Mouse (Mus musculus): Measurements from ENCODE around the gene Mcrs1. TPM values are rescaled to one million over a fixed set of nuclear protein-coding genes. Genes with fewer than 3 reads are reported as not detected.

Mcrs1 gene
- polyA plus RNA-seq, 1 experiment from 2014 or later, result 141 TPM

- Histone ChIP-seq H3K27me3 (ENCODE audit: control insufficient read depth, insufficient read depth, low read length) (no peaks in the 10 kb centered on the region), H3K27ac (ENCODE audit: low read length) (no peak overlapping the region), H3K4me1 (ENCODE audit: control insufficient read depth, insufficient read depth, low read length) (no peaks in the 10 kb centered on the region), H3K9ac (replicated peaks; ENCODE audit: low read depth, low read length) (no peak overlapping the region), H3K36me3 (ENCODE audit: control insufficient read depth, insufficient read depth, low read length) (peaks cover 31% of the 10 kb centered on the region), H3K9me3 (ENCODE audit: control insufficient read depth, low read depth, low read length) (no peaks in the 10 kb centered on the region), H3K4me3 (ENCODE audit: low read depth, low read length) (no peak overlapping the region), H3K4me2 (replicated peaks; ENCODE audit: low read depth, low read length) (no peak overlapping the region)
- ATAC-seq (ENCODE audit: insufficient number of reproducible peaks, insufficient read depth, low FRiP score, low read depth), result no peak
- 84% methylated on average over 2 of the region's 2 CpGs for WGBS
Observed at GRCm38 (mm10) chr15:99214941-99215340, 36.8 kb downstream of the Mcrs1 start.

GRCm38 (mm10) chr15:99213183-99213582 lies 38.6 kb downstream of the Mcrs1 start:
- 83% methylated on average over 10 of the region's 10 CpGs for WGBS
- H3K27me3 ChIP-seq (ENCODE audit: control insufficient read depth, insufficient read depth, low read length), result no peaks in the 10 kb centered on the region
- H3K4me1 ChIP-seq (ENCODE audit: control insufficient read depth, insufficient read depth, low read length), result no peaks in the 10 kb centered on the region
- H3K9ac ChIP-seq (replicated peaks; ENCODE audit: low read depth, low read length), result no peak overlapping the region
- H3K4me3 ChIP-seq (ENCODE audit: low read depth, low read length), result no peak overlapping the region
- ATAC-seq (ENCODE audit: insufficient number of reproducible peaks, insufficient read depth, low FRiP score, low read depth), result no peak
- H3K9me3 ChIP-seq (ENCODE audit: control insufficient read depth, low read depth, low read length), result no peaks in the 10 kb centered on the region
- H3K27ac ChIP-seq (ENCODE audit: low read length), result no peak overlapping the region
- H3K4me2 ChIP-seq (replicated peaks; ENCODE audit: low read depth, low read length), result no peak overlapping the region
- H3K36me3 ChIP-seq (ENCODE audit: control insufficient read depth, insufficient read depth, low read length), result peaks cover 42% of the 10 kb centered on the region

GRCm38 (mm10) chr15:99205959-99206358 lies 45.8 kb downstream of the Mcrs1 start:
- no peak overlapping the region for H3K4me3 ChIP-seq (ENCODE audit: low read depth, low read length)
- no peaks in the 10 kb centered on the region for H3K27me3 ChIP-seq (ENCODE audit: control insufficient read depth, insufficient read depth, low read length)
- WGBS, result 85% methylated on average over 8 of the region's 8 CpGs
- H3K9ac ChIP-seq (replicated peaks; ENCODE audit: low read depth, low read length), result no peak overlapping the region
- peaks cover 24% of the 10 kb centered on the region for H3K36me3 ChIP-seq (ENCODE audit: control insufficient read depth, insufficient read depth, low read length)
- no peak for ATAC-seq (ENCODE audit: insufficient number of reproducible peaks, insufficient read depth, low FRiP score, low read depth)
- no peak overlapping the region for H3K27ac ChIP-seq (ENCODE audit: low read length)
- peaks cover 2% of the 10 kb centered on the region; the same call in 1 of the 2 replicates for H3K4me1 ChIP-seq (ENCODE audit: control insufficient read depth, insufficient read depth, low read length)
- H3K4me2 ChIP-seq (replicated peaks; ENCODE audit: low read depth, low read length), result no peak overlapping the region
- H3K9me3 ChIP-seq (ENCODE audit: control insufficient read depth, low read depth, low read length), result no peaks in the 10 kb centered on the region

- Histone ChIP-seq H3K36me3 (ENCODE audit: control insufficient read depth, insufficient read depth, low read length) (peaks cover 10% of the 10 kb centered on the region), H3K27ac (ENCODE audit: low read length) (no peak overlapping the region), H3K4me1 (ENCODE audit: control insufficient read depth, insufficient read depth, low read length) (no peaks in the 10 kb centered on the region), H3K9me3 (ENCODE audit: control insufficient read depth, low read depth, low read length) (no peaks in the 10 kb centered on the region), H3K4me3 (ENCODE audit: low read depth, low read length) (no peak overlapping the region), H3K27me3 (ENCODE audit: control insufficient read depth, insufficient read depth, low read length) (no peaks in the 10 kb centered on the region), H3K9ac (replicated peaks; ENCODE audit: low read depth, low read length) (no peak overlapping the region), H3K4me2 (replicated peaks; ENCODE audit: low read depth, low read length) (no peak overlapping the region)
- ATAC-seq (ENCODE audit: insufficient number of reproducible peaks, insufficient read depth, low FRiP score, low read depth), result no peak
Observed at GRCm38 (mm10) chr15:99198761-99199160, 53.0 kb downstream of the Mcrs1 start.

GRCm38 (mm10) chr15:99195043-99195442 lies 56.7 kb downstream of the Mcrs1 start:
- no peak for ATAC-seq (ENCODE audit: insufficient number of reproducible peaks, insufficient read depth, low FRiP score, low read depth)
- H3K4me1 ChIP-seq (ENCODE audit: control insufficient read depth, insufficient read depth, low read length), result no peaks in the 10 kb centered on the region
- H3K4me2 ChIP-seq (replicated peaks; ENCODE audit: low read depth, low read length), result no peak overlapping the region
- no peak overlapping the region for H3K9ac ChIP-seq (replicated peaks; ENCODE audit: low read depth, low read length)
- no peak overlapping the region for H3K27ac ChIP-seq (ENCODE audit: low read length)
- H3K27me3 ChIP-seq (ENCODE audit: control insufficient read depth, insufficient read depth, low read length), result no peaks in the 10 kb centered on the region
- H3K36me3 ChIP-seq (ENCODE audit: control insufficient read depth, insufficient read depth, low read length), result peaks cover 19% of the 10 kb centered on the region
- H3K9me3 ChIP-seq (ENCODE audit: control insufficient read depth, low read depth, low read length), result no peaks in the 10 kb centered on the region
- no peak overlapping the region for H3K4me3 ChIP-seq (ENCODE audit: low read depth, low read length)
- 58% methylated on average over 6 of the region's 6 CpGs for WGBS

GRCm38 (mm10) chr15:99194358-99194757 lies 57.4 kb downstream of the Mcrs1 start:
- H3K9me3 ChIP-seq (ENCODE audit: control insufficient read depth, low read depth, low read length), result no peaks in the 10 kb centered on the region
- 74% methylated on average over 10 of the region's 10 CpGs for WGBS
- peaks cover 16% of the 10 kb centered on the region for H3K36me3 ChIP-seq (ENCODE audit: control insufficient read depth, insufficient read depth, low read length)
- no peak overlapping the region for H3K4me3 ChIP-seq (ENCODE audit: low read depth, low read length)
- H3K4me1 ChIP-seq (ENCODE audit: control insufficient read depth, insufficient read depth, low read length), result no peaks in the 10 kb centered on the region
- H3K27me3 ChIP-seq (ENCODE audit: control insufficient read depth, insufficient read depth, low read length), result no peaks in the 10 kb centered on the region
- H3K9ac ChIP-seq (replicated peaks; ENCODE audit: low read depth, low read length), result no peak overlapping the region
- no peak overlapping the region for H3K27ac ChIP-seq (ENCODE audit: low read length)
- no peak for ATAC-seq (ENCODE audit: insufficient number of reproducible peaks, insufficient read depth, low FRiP score, low read depth)
- H3K4me2 ChIP-seq (replicated peaks; ENCODE audit: low read depth, low read length), result no peak overlapping the region

Other genes with a start within 250 kb of the Mcrs1 start
- 191 and 203 TPM in 2 replicates for gene Tuba1c, start 222.1 kb downstream of the Mcrs1 start, polyA plus RNA-seq (2014; fragmentation: Nextera tagmentation; extraction: Ambion mirVana)
- 31.1 and 38.9 TPM in 2 replicates for gene Prph, start 196.8 kb downstream of the Mcrs1 start, polyA plus RNA-seq (2014; fragmentation: Nextera tagmentation; extraction: Ambion mirVana)
- 22.7 and 24.6 TPM in 2 replicates for gene Troap, start 177.4 kb downstream of the Mcrs1 start, polyA plus RNA-seq (2014; fragmentation: Nextera tagmentation; extraction: Ambion mirVana)
- 0.22 TPM in 1 of 2 replicates, not detected in the other for gene C1ql4, start 164.1 kb downstream of the Mcrs1 start, polyA plus RNA-seq (2014; fragmentation: Nextera tagmentation; extraction: Ambion mirVana)
- 9.3 and 11.0 TPM in 2 replicates for gene Dnajc22, start 158.8 kb downstream of the Mcrs1 start, polyA plus RNA-seq (2014; fragmentation: Nextera tagmentation; extraction: Ambion mirVana)
- gene Spats2, start 126.0 kb downstream of the Mcrs1 start, polyA plus RNA-seq (2014; fragmentation: Nextera tagmentation; extraction: Ambion mirVana), result 34.2 and 35.5 TPM in 2 replicates
- gene Kcnh3, start 27.1 kb downstream of the Mcrs1 start, polyA plus RNA-seq (2014; fragmentation: Nextera tagmentation; extraction: Ambion mirVana), result 0.73 and 1.7 TPM in 2 replicates
- 57.3 and 57.5 TPM in 2 replicates for gene Prpf40b, start 43.1 kb upstream of the Mcrs1 start, polyA plus RNA-seq (2014; fragmentation: Nextera tagmentation; extraction: Ambion mirVana)
- gene Fam186b, start 43.9 kb upstream of the Mcrs1 start, polyA plus RNA-seq (2014; fragmentation: Nextera tagmentation; extraction: Ambion mirVana), result 0.13 TPM in 1 of 2 replicates, not detected in the other
- 21.5 and 23.1 TPM in 2 replicates for gene Fmnl3, start 118.5 kb upstream of the Mcrs1 start, polyA plus RNA-seq (2014; fragmentation: Nextera tagmentation; extraction: Ambion mirVana)
- gene Tmbim6, start 140.9 kb upstream of the Mcrs1 start, polyA plus RNA-seq (2014; fragmentation: Nextera tagmentation; extraction: Ambion mirVana), result 317 and 355 TPM in 2 replicates
- gene Nckap5l, start 205.8 kb upstream of the Mcrs1 start, polyA plus RNA-seq (2014; fragmentation: Nextera tagmentation; extraction: Ambion mirVana), result 8.9 and 9.3 TPM in 2 replicates
- 12.9 and 16.7 TPM in 2 replicates for gene Bcdin3d, start 222.8 kb upstream of the Mcrs1 start, polyA plus RNA-seq (2014; fragmentation: Nextera tagmentation; extraction: Ambion mirVana)

Data from stomach, embryonic 14.5 days (tissue).